Mouse (Mus musculus) intestine, embryonic 15.5 days (tissue): ENCODE data around the gene Cldn34b2. TPM values are rescaled to one million over a fixed set of nuclear protein-coding genes. Genes with fewer than 3 reads are reported as not detected.
"Not testable (repeated sequence)": the region's sequence is repeated elsewhere in the genome, so short reads cannot be mapped to it uniquely, and the experiment has no call there.

ENCODE experiments used
- ATAC-seq: fragments of 200-750 bp; cut with Nextera tagmentation; 2 replicates; pipeline ENCODE4 v1.8.0; 2017; ENCODE audit warnings: moderate TSS enrichment, moderate library complexity
- H3K27ac ChIP-seq: fragments of 300-500 bp; sonication (generic); 2 replicates; pipeline ENCODE4 v1.5.1; 2015; ENCODE audit warnings: mild to moderate bottlenecking, inconsistent platforms
- H3K27me3 ChIP-seq: fragments of 300-500 bp; sonication (generic); replicated peaks from 2 replicates; pipeline ENCODE4 v1.6.1; 2015; ENCODE audit warnings: inconsistent platforms
- H3K36me3 ChIP-seq: fragments of 300-500 bp; sonication (generic); 2 replicates; pipeline ENCODE4 v1.6.1; 2015; ENCODE audit warnings: inconsistent platforms
- H3K4me1 ChIP-seq: fragments of 300-500 bp; sonication (generic); replicated peaks from 2 replicates; pipeline ENCODE4 v1.6.1; 2015; ENCODE audit warnings: inconsistent platforms
- H3K4me2 ChIP-seq: fragments of 300-500 bp; sonication (generic); replicated peaks from 2 replicates; pipeline ENCODE4 v1.6.1; 2015; ENCODE audit warnings: mild to moderate bottlenecking, inconsistent platforms
- H3K4me3 ChIP-seq: fragments of 300-500 bp; sonication (generic); replicated peaks from 2 replicates; pipeline ENCODE4 v1.5.1; 2015; ENCODE audit warnings: inconsistent platforms
- H3K9ac ChIP-seq: fragments of 300-500 bp; sonication (generic); 2 replicates; pipeline ENCODE4 v1.6.1; 2015; ENCODE audit warnings: inconsistent platforms
- H3K9me3 ChIP-seq: fragments of 300-500 bp; sonication (generic); 2 replicates; pipeline ENCODE4 v1.6.1; 2016; ENCODE audit warnings: inconsistent platforms
- WGBS: fragments of 180-500 bp; shearing (Covaris S2); methylation state at CpG from one replicate; pipeline ENCODE4 v1.1.7; 2015; 5-methylcytosine and 5-hydroxymethylcytosine counted together
- polyA plus RNA-seq: library from polyadenylated mRNA; unstranded; fragments of >200 nt; fragmentation: Nextera tagmentation; extraction: Ambion mirVana; gene quantifications from 2 replicates; pipeline ENCODE4 v1.2.1, GENCODE M21; 2015

The Cldn34b2 gene
- polyA plus RNA-seq = not detected in 2 replicates

GRCm38 (mm10) chrX:155128312-155128711 lies at the start of gene Cldn34b2:
Gene Cldn34b2 (minus strand): TSS chrX:155128412.
- H3K27me3 ChIP-seq, H3K9ac ChIP-seq: not testable (repeated sequence)
- 91% methylated on average over 3 of the region's 3 CpGs for WGBS

GRCm38 (mm10) chrX:155177640-155178039 lies 49.4 kb upstream of the Cldn34b2 start:
- H3K4me2 ChIP-seq = no peak overlapping the region
- no peaks in the 10 kb centered on the region for H3K36me3 ChIP-seq
- ATAC-seq = peak; percentile 60
- no peaks in the 10 kb centered on the region for H3K9me3 ChIP-seq
- no peaks in the 10 kb centered on the region for H3K27me3 ChIP-seq
- no peak overlapping the region for H3K9ac ChIP-seq
- no peak overlapping the region for H3K4me3 ChIP-seq
- 56% methylated on average over 2 of the region's 2 CpGs for WGBS
- no peak overlapping the region for H3K27ac ChIP-seq
- H3K4me1 ChIP-seq = no peaks in the 10 kb centered on the region

More at GRCm38 (mm10) chrX:155128312-155128711, at the start of gene Cldn34b2:
- not testable (repeated sequence) for H3K9me3 ChIP-seq, H3K4me1 ChIP-seq, H3K36me3 ChIP-seq, H3K4me2 ChIP-seq, ATAC-seq, H3K4me3 ChIP-seq, H3K27ac ChIP-seq

- 0 out of 2 replicates have a peak, but pooled peaks have one; percentile 27 for ATAC-seq
- no peaks in the 10 kb centered on the region for H3K9me3 ChIP-seq
- no peaks in the 10 kb centered on the region for H3K27me3 ChIP-seq
- no peak overlapping the region for H3K27ac ChIP-seq
- H3K36me3 ChIP-seq = no peaks in the 10 kb centered on the region
- H3K4me2 ChIP-seq = no peak overlapping the region
- H3K4me3 ChIP-seq = no peak overlapping the region
- WGBS = 63% methylated on average over 2 of the region's 2 CpGs
- H3K9ac ChIP-seq = no peak overlapping the region
- H3K4me1 ChIP-seq = no peaks in the 10 kb centered on the region
Measured at GRCm38 (mm10) chrX:155177230-155177629, 49.0 kb upstream of the Cldn34b2 start.

GRCm38 (mm10) chrX:155175568-155175967 lies 47.4 kb upstream of the Cldn34b2 start:
- H3K4me2 ChIP-seq = no peak overlapping the region
- H3K4me3 ChIP-seq = no peak overlapping the region
- ATAC-seq = peak; percentile 87
- no peak overlapping the region for H3K9ac ChIP-seq
- H3K4me1 ChIP-seq = no peaks in the 10 kb centered on the region
- no peaks in the 10 kb centered on the region for H3K27me3 ChIP-seq
- no peak overlapping the region for H3K27ac ChIP-seq
- WGBS = 47% methylated on average over 4 of the region's 4 CpGs
- no peaks in the 10 kb centered on the region for H3K9me3 ChIP-seq
- H3K36me3 ChIP-seq = no peaks in the 10 kb centered on the region

GRCm38 (mm10) chrX:155172310-155172709 lies 44.1 kb upstream of the Cldn34b2 start:
- Histone ChIP-seq H3K9me3 (no peaks in the 10 kb centered on the region), H3K9ac (no peak overlapping the region), H3K4me1 (no peaks in the 10 kb centered on the region), H3K4me2 (no peak overlapping the region), H3K27me3 (no peaks in the 10 kb centered on the region), H3K27ac (no peak overlapping the region), H3K4me3 (no peak overlapping the region), H3K36me3 (no peaks in the 10 kb centered on the region)
- no peak for ATAC-seq

- no peaks in the 10 kb centered on the region for H3K27me3 ChIP-seq
- 65% methylated on average over 1 of the region's 1 CpGs for WGBS
Measured at GRCm38 (mm10) chrX:155171754-155172153, 43.5 kb upstream of the Cldn34b2 start.

GRCm38 (mm10) chrX:155169886-155170285 lies 41.7 kb upstream of the Cldn34b2 start:
- Histone ChIP-seq H3K27me3 (no peaks in the 10 kb centered on the region), H3K9me3 (no peaks in the 10 kb centered on the region), H3K9ac (no peak overlapping the region), H3K27ac (no peak overlapping the region), H3K4me3 (no peak overlapping the region), H3K36me3 (no peaks in the 10 kb centered on the region), H3K4me1 (no peaks in the 10 kb centered on the region), H3K4me2 (no peak overlapping the region)
- WGBS = 90% methylated on average over 8 of the region's 8 CpGs
- no peak for ATAC-seq

More at GRCm38 (mm10) chrX:155171754-155172153, 43.5 kb upstream of the Cldn34b2 start:
- H3K9me3 ChIP-seq = no peaks in the 10 kb centered on the region
- no peak overlapping the region for H3K27ac ChIP-seq
- no peaks in the 10 kb centered on the region for H3K36me3 ChIP-seq
- H3K4me3 ChIP-seq = no peak overlapping the region
- no peak overlapping the region for H3K4me2 ChIP-seq
- no peaks in the 10 kb centered on the region for H3K4me1 ChIP-seq
- H3K9ac ChIP-seq = no peak overlapping the region
- ATAC-seq = no peak

GRCm38 (mm10) chrX:155167667-155168066 lies 39.5 kb upstream of the Cldn34b2 start:
- Histone ChIP-seq H3K4me3 (no peak overlapping the region), H3K9me3 (no peaks in the 10 kb centered on the region), H3K36me3 (no peaks in the 10 kb centered on the region), H3K27ac (no peak overlapping the region), H3K27me3 (no peaks in the 10 kb centered on the region), H3K9ac (no peak overlapping the region), H3K4me1 (no peaks in the 10 kb centered on the region), H3K4me2 (no peak overlapping the region)
- ATAC-seq = no peak
- 91% methylated on average over 3 of the region's 3 CpGs for WGBS

- ATAC-seq = no peak
- Histone ChIP-seq H3K9me3 (no peaks in the 10 kb centered on the region), H3K9ac (no peak overlapping the region), H3K4me2 (no peak overlapping the region), H3K4me1 (no peaks in the 10 kb centered on the region), H3K4me3 (no peak overlapping the region), H3K36me3 (no peaks in the 10 kb centered on the region), H3K27me3 (no peaks in the 10 kb centered on the region), H3K27ac (no peak overlapping the region)
- 53% methylated on average over 2 of the region's 2 CpGs for whole genome bisulfite sequencing
Measured at GRCm38 (mm10) chrX:155166313-155166712, 38.1 kb upstream of the Cldn34b2 start.

GRCm38 (mm10) chrX:155163553-155163952 lies 35.3 kb upstream of the Cldn34b2 start:
- H3K27ac ChIP-seq = no peak overlapping the region
- no peak for ATAC-seq
- no peak overlapping the region for H3K9ac ChIP-seq
- no peak overlapping the region for H3K4me3 ChIP-seq
- no peaks in the 10 kb centered on the region for H3K27me3 ChIP-seq
- WGBS = 86% methylated on average over 1 of the region's 1 CpGs
- H3K4me2 ChIP-seq = no peak overlapping the region
- no peaks in the 10 kb centered on the region for H3K9me3 ChIP-seq
- H3K36me3 ChIP-seq = no peaks in the 10 kb centered on the region
- H3K4me1 ChIP-seq = no peaks in the 10 kb centered on the region

GRCm38 (mm10) chrX:155151868-155152267 lies 23.7 kb upstream of the Cldn34b2 start:
- Histone ChIP-seq H3K4me2 (no peak overlapping the region), H3K36me3 (no peaks in the 10 kb centered on the region), H3K4me1 (no peaks in the 10 kb centered on the region), H3K9me3 (no peaks in the 10 kb centered on the region), H3K27me3 (no peaks in the 10 kb centered on the region), H3K27ac (no peak overlapping the region), H3K9ac (no peak overlapping the region), H3K4me3 (no peak overlapping the region)
- WGBS = 77% methylated on average over 1 of the region's 1 CpGs
- peak; percentile 93 for ATAC-seq

- peak; percentile 75 for ATAC-seq
Measured at GRCm38 (mm10) chrX:155144718-155145117, 16.5 kb upstream of the Cldn34b2 start.

GRCm38 (mm10) chrX:155098024-155098423 lies 30.2 kb downstream of the Cldn34b2 start:
- Histone ChIP-seq H3K27ac (no peak overlapping the region), H3K27me3 (no peaks in the 10 kb centered on the region), H3K9ac (no peak overlapping the region), H3K4me2 (no peak overlapping the region), H3K36me3 (no peaks in the 10 kb centered on the region), H3K9me3 (no peaks in the 10 kb centered on the region), H3K4me3 (no peak overlapping the region), H3K4me1 (no peaks in the 10 kb centered on the region)
- ATAC-seq = no peak

More at GRCm38 (mm10) chrX:155144718-155145117, 16.5 kb upstream of the Cldn34b2 start:
- H3K27me3 ChIP-seq = no peaks in the 10 kb centered on the region
- no peak overlapping the region for H3K4me2 ChIP-seq
- H3K27ac ChIP-seq = no peak overlapping the region
- WGBS = 25% methylated on average over 3 of the region's 3 CpGs
- no peaks in the 10 kb centered on the region for H3K9me3 ChIP-seq
- no peak overlapping the region for H3K4me3 ChIP-seq
- H3K4me1 ChIP-seq = no peaks in the 10 kb centered on the region
- H3K36me3 ChIP-seq = no peaks in the 10 kb centered on the region
- no peak overlapping the region for H3K9ac ChIP-seq
